Mouse (Mus musculus) left cerebral cortex, postnatal 25 days (tissue): ENCODE measurements around the gene Slc1a5. TPM values are rescaled to one million over a fixed set of nuclear protein-coding genes. Genes with fewer than 3 reads are reported as not detected.

Source experiments
- DNase-seq, 2 experiments: peaks; one replicate each; pipeline ENCODE4 v3.0.0; 2022; ENCODE audit warnings: low spot score in 2 of 2, mixed read lengths in 1 of 2
- intact Hi-C: fragments of 180-260 bp; cut with DNase I; formaldehyde crosslinking; loops from one replicate; pipeline ENCODE4 v1.15.1; 2025
- total RNA-seq, 2 experiments: library from RNA; stranded (reverse); gene quantifications; 2 replicates each; pipeline ENCODE4 v1.2.3; 2021

Gene Slc1a5
- total RNA-seq, 2 experiments from 2014 or later, result 3.9 to 4.9 TPM

DNA sequence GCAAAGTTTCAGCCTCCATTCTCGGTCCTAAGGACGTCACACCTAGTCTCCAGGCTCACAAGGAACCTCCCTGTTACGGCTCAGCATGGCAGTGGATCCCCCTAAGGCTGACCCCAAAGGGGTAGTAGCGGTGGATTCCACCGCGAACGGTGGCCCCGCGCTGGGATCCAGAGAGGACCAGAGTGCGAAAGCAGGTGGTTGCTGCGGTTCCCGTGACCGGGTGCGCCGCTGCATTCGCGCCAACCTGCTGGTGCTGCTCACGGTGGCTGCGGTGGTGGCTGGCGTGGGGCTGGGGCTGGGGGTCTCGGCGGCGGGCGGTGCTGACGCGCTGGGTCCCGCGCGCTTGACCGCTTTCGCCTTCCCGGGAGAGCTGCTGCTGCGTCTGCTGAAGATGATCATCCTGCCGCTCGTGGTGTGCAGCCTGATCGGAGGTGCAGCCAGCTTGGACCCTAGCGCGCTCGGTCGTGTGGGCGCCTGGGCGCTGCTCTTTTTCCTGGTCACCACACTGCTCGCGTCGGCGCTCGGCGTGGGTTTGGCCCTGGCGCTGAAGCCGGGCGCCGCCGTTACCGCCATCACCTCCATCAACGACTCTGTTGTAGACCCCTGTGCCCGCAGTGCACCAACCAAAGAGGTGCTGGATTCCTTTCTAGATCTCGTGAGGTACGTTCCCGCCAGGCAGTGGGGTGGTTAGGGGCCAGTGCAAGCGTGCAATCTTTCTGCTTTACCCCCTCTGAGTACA, 845 bp downstream of the Slc1a5 start:
- intact Hi-C loops, result no loop called here
- DNase-seq, result peak in 1 of 2 experiments; percentile 20

DNA sequence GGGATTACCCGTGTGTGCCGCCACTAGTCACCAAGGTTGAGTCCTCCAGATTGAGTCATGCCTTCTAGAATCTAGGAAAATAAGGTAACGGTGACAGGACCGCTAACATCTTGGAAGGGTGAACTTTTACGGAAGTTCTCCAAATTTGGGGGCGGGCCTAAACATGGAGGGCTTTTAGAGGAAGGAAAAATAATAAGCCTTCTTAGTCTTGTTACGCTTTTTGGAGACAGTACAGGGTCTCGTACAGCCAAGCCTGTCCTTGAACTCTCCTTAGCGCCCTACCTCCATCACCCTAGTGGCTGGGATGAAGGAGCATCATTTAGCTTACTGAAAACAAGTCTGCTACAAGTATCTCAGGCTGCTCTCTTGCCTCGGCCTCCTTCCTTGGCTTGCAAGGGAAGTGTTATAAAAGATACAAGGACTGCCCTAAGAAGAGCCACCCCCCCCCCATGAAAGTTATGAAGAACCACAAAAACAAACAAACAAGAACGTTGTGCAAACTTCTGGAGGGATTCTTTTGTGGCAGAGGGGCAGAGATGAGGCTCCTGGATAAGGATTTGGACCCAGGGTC, 1.5 kb downstream of the Slc1a5 start:
- no peak for DNase-seq
- intact Hi-C loops, result no loop called here

DNA sequence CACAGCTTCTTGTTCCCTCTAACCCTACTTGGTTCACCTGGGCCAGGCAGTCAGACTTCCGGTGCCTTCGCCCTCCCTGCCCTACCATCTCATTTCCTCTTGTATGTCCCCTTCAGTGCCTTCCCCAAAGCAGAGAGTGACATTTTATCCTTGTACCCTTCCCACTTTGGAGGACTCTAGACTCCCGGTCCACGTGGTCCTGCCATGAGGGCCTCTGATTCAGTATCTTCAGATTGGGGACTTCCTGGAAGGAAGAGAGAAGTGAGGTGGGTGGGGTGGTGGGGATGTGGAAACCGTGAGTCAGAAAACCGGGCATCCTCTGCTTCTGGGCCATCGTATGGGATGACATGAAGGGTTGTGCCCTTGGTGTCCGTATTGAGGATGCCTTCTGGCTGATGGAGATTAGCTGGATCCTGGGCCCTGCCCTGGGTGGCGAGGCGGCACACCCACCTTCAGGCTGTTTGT, 2.1 kb downstream of the Slc1a5 start:
- intact Hi-C loops, result no loop called here
- DNase-seq, result no peak

DNA sequence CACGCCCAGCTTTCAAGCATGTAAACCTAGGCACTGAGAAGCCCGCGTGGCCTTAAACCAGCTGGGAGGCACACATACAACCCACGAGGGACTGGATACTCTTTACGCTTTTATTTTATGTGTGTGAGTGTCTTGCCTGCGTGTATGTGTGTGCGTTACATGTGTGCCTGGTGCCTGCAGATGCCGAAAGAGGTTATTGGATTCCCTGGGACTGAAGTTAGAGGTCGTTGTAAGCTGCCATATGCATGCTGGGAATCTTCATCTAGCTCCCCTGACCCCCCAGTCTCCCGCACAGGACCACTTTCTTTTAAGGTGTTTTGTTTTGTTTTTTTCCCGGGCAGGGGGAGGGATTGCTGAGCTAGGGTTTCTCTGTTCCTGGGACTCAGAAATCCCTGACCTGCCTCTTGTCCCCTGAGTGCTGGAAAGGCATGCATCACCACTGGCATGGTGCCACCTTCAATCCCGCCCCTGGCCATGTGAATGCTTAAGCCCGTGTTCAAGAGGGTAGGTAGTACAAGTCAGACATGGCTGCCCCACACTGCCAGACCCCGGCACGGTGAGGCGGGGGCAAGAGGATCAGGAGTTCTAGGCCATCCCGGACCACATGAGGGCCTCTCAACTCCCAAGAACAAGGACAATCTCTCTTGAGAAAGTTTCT, 2.7 kb downstream of the Slc1a5 start:
- intact Hi-C loops, result no loop called here
- no peak for DNase-seq

DNA sequence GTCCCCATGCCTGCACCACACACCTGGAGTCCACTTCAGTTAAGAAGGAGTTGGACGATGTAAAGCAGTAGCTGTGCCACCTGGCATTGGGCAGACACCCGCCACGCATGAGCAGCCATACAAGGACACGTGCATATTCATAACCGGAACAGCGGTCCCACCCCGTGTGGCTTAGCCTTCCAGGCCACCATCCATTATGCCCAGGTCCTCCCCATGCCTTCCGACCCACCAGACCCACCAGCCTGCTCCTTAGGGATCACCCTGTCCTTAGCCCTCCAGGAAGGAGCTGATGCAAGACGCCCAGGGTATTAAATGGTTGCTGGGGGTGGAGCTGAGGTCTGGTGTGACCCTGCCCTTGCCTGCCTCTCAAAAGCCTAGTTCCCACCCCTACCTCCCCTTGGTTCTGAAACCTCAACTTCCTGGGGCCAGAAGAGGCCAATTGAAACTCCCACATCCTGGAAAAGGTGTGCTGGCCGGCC, 3.4 kb downstream of the Slc1a5 start:
- intact Hi-C loops, result no loop called here
- DNase-seq, result no peak

DNA sequence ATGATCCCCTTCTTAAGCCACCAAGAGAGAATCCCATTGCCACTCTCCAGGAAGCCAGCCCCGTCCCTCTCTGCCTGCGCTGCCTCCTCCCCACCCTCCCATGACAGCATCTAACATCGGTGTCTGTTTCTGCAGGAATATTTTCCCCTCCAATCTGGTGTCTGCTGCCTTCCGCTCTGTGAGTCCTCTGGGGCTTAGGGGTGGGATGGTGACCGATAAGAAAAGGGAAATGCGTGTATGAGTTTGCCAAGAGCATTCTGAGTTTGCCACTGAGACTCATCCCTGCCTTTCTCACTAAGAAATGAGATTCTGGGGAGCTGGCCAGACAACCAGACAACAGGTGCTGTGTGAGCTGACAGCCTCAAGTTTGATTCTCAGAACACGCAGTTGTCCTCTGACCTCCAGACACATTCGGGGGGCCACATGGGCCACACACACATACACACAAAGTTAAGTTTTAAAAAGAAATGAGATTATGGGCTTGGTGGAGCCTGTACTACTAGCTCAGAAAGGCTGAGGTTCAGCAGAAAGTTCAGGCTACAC, 4.5 kb downstream of the Slc1a5 start:
- DNase-seq, result no peak
- intact Hi-C loops, result no loop called here

DNA sequence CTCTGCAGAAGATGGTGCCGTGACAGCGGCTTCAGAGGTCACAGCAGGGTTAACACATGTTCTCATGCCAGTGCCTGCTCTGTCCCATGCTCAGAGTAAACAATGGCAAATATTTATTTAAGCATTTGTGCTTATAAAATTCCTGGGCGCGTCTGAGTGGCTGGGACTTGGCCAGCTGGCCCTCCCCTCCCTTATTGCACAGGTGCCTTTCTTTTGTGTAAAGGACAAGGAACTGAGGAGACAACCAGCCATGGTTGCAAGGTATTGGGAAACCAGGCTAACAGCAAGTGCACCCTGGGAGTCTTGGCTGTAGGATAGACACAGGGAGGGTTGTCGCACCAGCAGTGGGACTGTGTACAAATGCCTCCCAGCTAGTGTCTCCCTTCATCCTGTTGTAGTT, 11.2 kb downstream of the Slc1a5 start:
- intact Hi-C loops, result loop anchor here (5.0 kb wide), 1 partner anchor 145 kb away; no protein-coding TSS in a partner anchor
- DNase-seq, result no peak

DNA sequence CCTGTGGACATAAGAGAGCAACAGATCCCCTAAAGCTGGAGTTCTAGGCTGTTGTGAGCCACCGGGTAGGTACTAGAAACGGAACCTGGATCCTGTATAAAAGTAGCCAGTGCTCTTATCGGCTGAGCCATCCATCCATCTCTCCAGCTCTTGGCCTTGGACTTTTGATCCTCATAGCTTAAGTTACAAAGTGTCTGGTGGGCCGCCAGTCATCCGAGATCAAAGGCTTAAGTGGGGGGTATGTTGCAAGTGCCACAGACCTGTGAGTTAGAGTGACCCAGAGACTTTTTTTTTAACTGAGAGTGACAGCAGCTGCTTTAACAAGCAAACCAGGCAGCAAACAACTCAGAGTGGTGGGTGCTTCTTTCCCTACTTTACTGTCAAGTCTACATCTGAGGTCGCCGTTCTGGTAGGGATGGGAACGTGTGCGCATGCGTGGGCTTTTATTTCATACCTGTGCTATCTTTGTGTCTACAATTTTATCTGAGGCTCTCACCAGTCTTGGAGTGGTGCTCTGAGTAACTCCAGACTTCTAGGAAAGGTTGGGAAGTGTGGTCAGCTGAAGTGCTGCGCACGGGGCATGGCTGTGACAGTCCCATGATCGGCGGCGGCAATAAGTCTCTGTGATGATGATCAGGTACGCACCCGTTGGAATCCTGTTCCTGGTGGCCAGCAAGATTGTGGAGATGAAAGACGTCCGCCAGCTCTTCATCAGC, 12.0 kb downstream of the Slc1a5 start:
- intact Hi-C loops, result loop anchor here (5.0 kb wide), 1 partner anchor 146 kb away; no protein-coding TSS in a partner anchor
- no peak for DNase-seq

DNA sequence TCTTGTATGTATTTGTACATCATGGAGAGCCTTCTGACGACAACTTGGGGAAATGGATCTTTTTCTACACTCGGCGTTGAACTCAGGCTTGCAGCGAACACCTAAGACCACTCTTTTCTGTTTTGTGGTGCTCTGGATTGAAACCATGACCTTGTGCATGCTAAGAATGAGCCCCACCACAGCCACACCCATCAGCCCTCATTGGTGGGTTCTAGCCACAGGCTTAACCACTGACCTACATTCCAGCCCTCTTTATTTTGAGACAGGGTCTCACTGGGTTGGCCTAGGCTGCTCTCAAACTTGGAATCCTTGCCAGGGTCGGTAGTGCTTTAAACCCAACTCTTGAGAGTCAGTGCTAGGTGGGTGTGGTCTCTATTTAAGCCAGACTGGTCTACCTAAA, 13.7 kb downstream of the Slc1a5 start:
- intact Hi-C loops, result loop anchor here (5.0 kb wide), 1 partner anchor 148 kb away; no protein-coding TSS in a partner anchor
- no peak for DNase-seq

DNA sequence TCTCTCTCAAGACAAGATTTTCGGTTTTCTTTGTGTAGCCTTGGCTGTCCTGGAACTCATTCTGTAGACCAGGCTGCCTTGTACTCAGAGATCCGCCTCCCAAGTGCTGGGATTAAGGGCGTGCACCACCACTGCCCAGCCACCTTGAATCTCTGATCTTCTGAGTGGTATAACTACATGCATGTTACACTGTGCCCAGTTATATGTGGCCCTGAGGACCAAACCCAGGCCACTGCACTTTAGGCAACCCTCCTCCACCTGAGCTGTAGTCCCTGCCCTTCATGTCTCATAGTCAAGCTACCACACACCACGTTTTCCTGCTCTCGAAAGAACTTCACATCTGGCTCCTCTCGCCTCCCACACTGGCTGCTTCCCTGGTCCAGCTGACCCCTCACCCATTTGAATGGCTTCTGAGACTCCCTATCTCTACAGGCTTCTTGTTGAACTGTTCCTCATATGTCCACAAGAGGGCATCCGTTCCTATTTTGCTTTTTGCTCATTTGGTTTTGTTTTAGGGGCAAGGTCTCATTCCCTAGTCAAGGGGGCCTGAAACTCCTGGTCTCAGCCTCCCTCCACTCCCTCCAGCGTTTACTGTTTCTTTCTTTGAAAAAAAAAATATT, 23.4 kb downstream of the Slc1a5 start:
- intact Hi-C loops, result loop anchor here (2.0 kb wide), 1 partner anchor 58 kb away; no protein-coding TSS in a partner anchor
- no peak for DNase-seq

DNA sequence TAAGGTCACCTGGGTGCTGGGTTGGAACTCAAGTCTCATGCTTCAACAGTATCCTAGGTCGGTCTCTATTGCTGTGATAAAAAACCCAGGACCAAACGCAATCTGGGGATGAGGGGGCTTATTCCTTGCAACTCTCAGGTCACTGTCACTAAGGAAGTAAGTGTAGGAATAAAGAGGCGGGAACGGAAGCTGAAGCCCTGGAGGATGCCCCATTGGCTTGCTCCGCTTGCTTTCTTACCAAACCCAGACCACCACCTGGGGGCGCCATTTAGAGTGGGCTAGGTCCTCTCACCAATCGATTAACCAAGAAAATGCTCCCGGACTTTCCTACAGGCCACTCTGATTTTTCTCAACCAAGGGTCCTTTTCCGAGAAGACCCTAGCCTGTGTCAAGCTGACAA, 26.8 kb downstream of the Slc1a5 start:
- intact Hi-C loops, result no loop called here
- no peak for DNase-seq

DNA sequence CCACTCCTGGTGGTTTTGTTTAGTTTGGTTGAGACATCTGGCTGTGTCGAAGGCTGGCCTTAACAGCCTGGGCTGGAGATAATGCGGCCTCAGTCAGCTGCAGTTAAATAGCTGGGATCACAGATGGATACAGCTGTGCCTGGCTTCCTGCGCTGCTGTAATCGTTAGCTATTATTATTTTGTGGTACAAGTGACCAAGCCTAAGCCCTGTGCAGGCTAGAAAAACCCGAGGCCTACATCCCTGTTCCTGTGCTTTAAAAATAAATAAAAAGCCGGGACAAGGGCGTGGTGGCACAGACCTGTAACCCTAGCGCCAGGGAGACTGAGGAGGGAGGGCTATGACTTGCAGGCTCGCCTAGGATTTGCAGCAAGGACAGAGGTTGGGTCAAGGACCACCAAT, 27.5 kb downstream of the Slc1a5 start:
- intact Hi-C loops, result no loop called here
- DNase-seq, result no peak

DNA sequence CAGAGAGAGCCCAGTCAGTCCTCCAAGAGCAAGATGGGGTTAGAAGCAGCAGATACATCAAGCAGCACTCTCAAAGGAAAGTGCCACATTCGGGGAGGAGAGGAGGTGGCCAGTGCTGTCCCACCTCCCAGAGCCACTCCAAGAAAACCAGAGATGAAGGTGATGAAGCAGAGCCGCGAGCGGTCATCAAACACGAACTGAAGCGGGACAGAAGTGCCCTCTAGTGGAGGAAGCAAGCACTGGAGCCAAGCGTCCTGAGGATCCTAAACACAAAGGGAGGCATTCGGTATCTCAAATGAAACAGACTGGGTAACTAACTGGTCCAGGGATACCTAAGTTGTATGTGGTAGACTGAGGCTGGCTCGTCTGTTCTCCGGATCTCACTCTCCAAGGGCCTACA, 28.6 kb downstream of the Slc1a5 start:
- peak; percentile 80 to 82 for DNase-seq
- intact Hi-C loops, result loop anchor here (5.0 kb wide), 1 partner anchor 182 kb away; no protein-coding TSS in a partner anchor

DNA sequence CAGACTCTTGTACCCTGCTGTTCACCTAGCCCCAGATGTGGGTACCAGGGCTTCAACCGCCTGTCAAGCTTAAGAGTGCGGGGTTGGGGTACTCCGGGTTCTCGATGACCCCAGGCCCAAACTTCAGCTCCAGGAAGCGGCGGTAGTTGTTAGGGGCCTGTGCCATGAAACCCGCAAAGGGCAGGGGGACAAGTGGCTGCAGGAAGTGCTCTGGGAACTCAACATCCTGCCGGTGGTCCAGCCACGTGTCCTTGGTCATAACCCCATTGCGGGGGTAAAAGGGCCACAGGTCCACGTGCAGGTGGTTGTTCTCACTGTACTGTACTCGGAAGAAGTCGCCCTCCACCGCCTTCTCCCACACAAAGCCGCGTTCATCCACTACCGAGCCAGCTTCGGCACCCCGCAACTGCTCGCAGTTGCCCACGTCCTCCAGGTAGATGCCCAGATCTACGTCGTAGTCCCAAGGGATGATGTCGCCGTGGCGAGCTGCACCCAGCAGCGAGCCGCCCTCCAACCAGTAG, 29.3 kb downstream of the Slc1a5 start:
- intact Hi-C loops, result loop anchor here (5.0 kb wide), 1 partner anchor 183 kb away; no protein-coding TSS in a partner anchor
- DNase-seq, result no peak

DNA sequence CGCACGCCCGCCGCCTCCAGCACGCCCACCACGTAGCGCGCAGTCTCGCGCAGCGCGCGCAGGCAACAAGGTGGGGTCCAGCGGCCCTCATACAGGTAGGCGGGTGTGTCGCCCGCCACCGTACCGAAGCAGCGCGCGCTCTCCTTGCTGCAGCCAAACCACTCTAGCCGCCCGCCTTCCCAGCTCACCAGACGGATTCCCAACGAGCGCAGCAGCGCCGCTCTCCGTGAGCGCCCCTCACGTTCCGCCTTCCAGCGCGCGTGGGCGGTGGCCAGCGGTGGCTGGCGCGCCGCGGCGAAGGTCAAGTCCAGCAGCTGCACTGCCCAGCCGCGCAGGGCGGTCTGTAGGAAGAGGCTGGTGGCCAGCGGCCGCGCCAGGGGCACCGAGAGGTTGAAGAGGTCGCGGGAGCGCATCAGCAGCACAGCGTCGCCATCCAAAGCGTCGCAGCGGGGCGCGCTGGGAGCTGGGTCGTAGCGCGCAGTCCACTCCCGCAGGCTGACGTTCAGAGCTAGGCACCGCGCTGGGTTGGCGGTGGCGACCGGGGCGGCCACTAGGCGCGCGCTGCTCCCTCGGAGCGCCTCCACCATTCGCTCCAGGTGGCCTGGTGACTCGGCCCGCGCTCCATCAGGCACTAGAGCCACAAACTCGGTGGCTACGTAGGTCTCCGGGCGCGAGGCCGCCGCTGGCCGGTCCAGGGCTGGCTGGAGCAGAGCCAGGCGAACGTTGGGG, 29.9 kb downstream of the Slc1a5 start:
- intact Hi-C loops, result loop anchor here (5.0 kb wide), 1 partner anchor 184 kb away; no protein-coding TSS in a partner anchor
- DNase-seq, result peak in 1 of 2 experiments; percentile 69

DNA sequence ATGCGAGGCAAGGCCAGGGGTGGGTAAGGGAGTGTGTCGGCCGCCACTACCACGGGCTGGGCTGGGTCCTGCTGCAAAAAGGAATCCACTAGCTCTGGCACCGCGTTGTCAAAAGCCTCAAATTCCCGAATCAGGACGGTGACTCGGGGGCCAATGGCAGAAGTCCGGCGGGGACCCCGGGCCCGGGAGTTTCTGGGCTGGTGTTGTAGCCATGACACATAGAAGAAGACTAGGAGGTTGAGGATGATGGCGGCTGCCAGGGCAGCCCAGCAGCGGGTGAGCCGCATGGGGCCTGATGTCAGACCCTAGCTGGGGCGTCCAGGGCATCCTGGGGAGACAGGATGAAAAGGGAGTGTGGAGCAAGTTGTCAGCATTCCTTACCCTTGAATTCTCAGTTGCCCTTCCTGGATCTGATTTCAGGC, 30.5 kb downstream of the Slc1a5 start:
- intact Hi-C loops, result loop anchor here (5.0 kb wide), 1 partner anchor 184 kb away; no protein-coding TSS in a partner anchor
- DNase-seq, result no peak

DNA sequence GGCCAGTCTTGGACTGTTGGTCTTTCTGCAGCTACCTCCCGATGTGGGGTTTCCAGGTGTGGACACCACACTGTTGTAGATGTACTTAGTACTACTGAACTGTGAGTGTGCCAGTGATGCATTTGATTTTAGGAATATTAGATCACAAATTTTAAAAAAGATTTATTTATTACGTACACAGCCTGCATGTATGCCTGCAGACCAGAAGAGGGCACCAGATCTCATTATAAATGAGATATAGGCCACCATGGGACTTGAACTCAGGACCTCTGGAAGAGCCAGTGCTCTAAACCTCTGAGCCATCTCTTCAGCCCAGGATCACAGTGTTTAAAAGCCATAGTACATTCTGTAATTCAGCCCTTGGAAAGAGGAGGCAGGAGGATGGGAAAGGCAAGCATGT, 31.4 kb downstream of the Slc1a5 start:
- intact Hi-C loops, result loop anchor here (5.0 kb wide), 1 partner anchor 185 kb away; no protein-coding TSS in a partner anchor
- no peak for DNase-seq
